Mouse (Mus musculus) kidney, adult 2 months (tissue): ENCODE results near the gene Ntn4. TPM values are rescaled to one million over a fixed set of nuclear protein-coding genes. Genes with fewer than 3 reads are reported as not detected.

Experiments
- DNase-seq: peaks from one replicate; pipeline ENCODE4 v3.0.0; 2021
- H3K27ac ChIP-seq: fragments of 200-500 bp; 2 replicates; pipeline ENCODE4 v1.5.1; 2012; ENCODE audit warnings: low read depth, low read length, control low read depth, inconsistent platforms; ENCODE audit not compliant: insufficient read depth
- H3K27me3 ChIP-seq: fragments of 200-500 bp; replicated peaks from 2 replicates; pipeline ENCODE4 v1.6.1; 2012; ENCODE audit warnings: mild to moderate bottlenecking, moderate library complexity, low read length, inconsistent platforms; ENCODE audit not compliant: control insufficient read depth, insufficient read depth
- H3K36me3 ChIP-seq: fragments of 200-500 bp; 2 replicates; pipeline ENCODE4 v1.6.1; 2012; ENCODE audit warnings: mild to moderate bottlenecking, moderate library complexity, low read length, inconsistent platforms; ENCODE audit not compliant: control insufficient read depth, insufficient read depth
- H3K4me1 ChIP-seq: fragments of 200-500 bp; 2 replicates; pipeline ENCODE4 v1.6.1; 2011; ENCODE audit warnings: low read length; ENCODE audit not compliant: control insufficient read depth, insufficient read depth
- H3K4me3 ChIP-seq: fragments of 200-500 bp; 2 replicates; pipeline ENCODE4 v1.5.1; 2011; ENCODE audit warnings: mild to moderate bottlenecking, low read depth, low read length, control low read depth; ENCODE audit not compliant: insufficient read depth
- CTCF ChIP-seq: fragments of 200-500 bp; conservative IDR thresholded peaks from 2 replicates; pipeline ENCODE4 v1.5.1; 2011; ENCODE audit warnings: low read depth, mild to moderate bottlenecking, control low read depth, low read length, moderate library complexity, mixed read lengths; ENCODE audit not compliant: insufficient read depth, insufficient read length
- POLR2A ChIP-seq: fragments of 200-500 bp; IDR thresholded peaks from one replicate; pipeline ENCODE4 v1.6.1; 2011; ENCODE audit warnings: low read depth, low read length, control low read depth
- WGBS: fragments of 180-500 bp; shearing (Covaris S2); methylation state at CpG from one replicate; pipeline ENCODE4 v1.1.7; 2018; 5-methylcytosine and 5-hydroxymethylcytosine counted together
- polyA plus RNA-seq: library from polyadenylated mRNA; depleted of rRNA; stranded (reverse); fragments of >200 nt; gene quantifications from 2 replicates; pipeline ENCODE4 v1.2.3, GENCODE M21; 2012

The Ntn4 gene
- polyA plus RNA-seq, 1 experiment, result 35.1 TPM

GRCm38 (mm10) chr10:93686579-93686978 is 46.1 kb downstream of the Ntn4 start:
- over 99% methylated on average over 6 of the region's 6 CpGs for WGBS
- H3K4me1 ChIP-seq, result no peaks in the 10 kb centered on the region; the same call in 1 of the 2 replicates
- no peak overlapping the region for H3K27ac ChIP-seq
- H3K27me3 ChIP-seq, result no peaks in the 10 kb centered on the region
- TF ChIP-seq CTCF (no peak), POLR2A (no peak)
- no peaks in the 10 kb centered on the region; the same call in 1 of the 2 replicates for H3K36me3 ChIP-seq
- no peak overlapping the region for H3K4me3 ChIP-seq
- DNase-seq, result no peak

- TF ChIP-seq POLR2A, result no peak
- TF ChIP-seq CTCF, result no peak
- 80% methylated on average over 3 of the region's 3 CpGs for WGBS
Observed at GRCm38 (mm10) chr10:93687781-93688180, 47.3 kb downstream of the Ntn4 start.

GRCm38 (mm10) chr10:93688306-93689171 is 48.1 kb downstream of the Ntn4 start:
- H3K4me1 ChIP-seq, result no peaks in the 10 kb centered on the region; the same call in 1 of the 2 replicates
- TF ChIP-seq POLR2A (no peak), CTCF (no peak)
- H3K4me3 ChIP-seq, result no peak overlapping the region
- peak; percentile 41 for DNase-seq
- peak overlapping the region; percentile 4; the same call in 1 of the 2 replicates for H3K27ac ChIP-seq
- H3K36me3 ChIP-seq, result no peaks in the 10 kb centered on the region
- H3K27me3 ChIP-seq, result no peaks in the 10 kb centered on the region; the same call in 1 of the 2 replicates
- 66% methylated on average over 26 of the region's 26 CpGs for WGBS

More at GRCm38 (mm10) chr10:93687781-93688180, 47.3 kb downstream of the Ntn4 start:
- no peak for DNase-seq
- no peak overlapping the region for H3K27ac ChIP-seq
- no peak overlapping the region for H3K4me3 ChIP-seq
- H3K36me3 ChIP-seq, result no peaks in the 10 kb centered on the region
- no peaks in the 10 kb centered on the region for H3K27me3 ChIP-seq
- H3K4me1 ChIP-seq, result no peaks in the 10 kb centered on the region; the same call in 1 of the 2 replicates

- Histone ChIP-seq H3K27ac (no peak overlapping the region), H3K27me3 (no peaks in the 10 kb centered on the region; the same call in 1 of the 2 replicates), H3K36me3 (no peaks in the 10 kb centered on the region), H3K4me3 (no peak overlapping the region), H3K4me1 (no peaks in the 10 kb centered on the region; the same call in 1 of the 2 replicates)
- no peak for TF ChIP-seq POLR2A
- TF ChIP-seq CTCF, result no peak
- 84% methylated on average over 11 of the region's 11 CpGs for WGBS
- no peak for DNase-seq
Observed at GRCm38 (mm10) chr10:93691344-93691743, 50.9 kb downstream of the Ntn4 start.

DNA sequence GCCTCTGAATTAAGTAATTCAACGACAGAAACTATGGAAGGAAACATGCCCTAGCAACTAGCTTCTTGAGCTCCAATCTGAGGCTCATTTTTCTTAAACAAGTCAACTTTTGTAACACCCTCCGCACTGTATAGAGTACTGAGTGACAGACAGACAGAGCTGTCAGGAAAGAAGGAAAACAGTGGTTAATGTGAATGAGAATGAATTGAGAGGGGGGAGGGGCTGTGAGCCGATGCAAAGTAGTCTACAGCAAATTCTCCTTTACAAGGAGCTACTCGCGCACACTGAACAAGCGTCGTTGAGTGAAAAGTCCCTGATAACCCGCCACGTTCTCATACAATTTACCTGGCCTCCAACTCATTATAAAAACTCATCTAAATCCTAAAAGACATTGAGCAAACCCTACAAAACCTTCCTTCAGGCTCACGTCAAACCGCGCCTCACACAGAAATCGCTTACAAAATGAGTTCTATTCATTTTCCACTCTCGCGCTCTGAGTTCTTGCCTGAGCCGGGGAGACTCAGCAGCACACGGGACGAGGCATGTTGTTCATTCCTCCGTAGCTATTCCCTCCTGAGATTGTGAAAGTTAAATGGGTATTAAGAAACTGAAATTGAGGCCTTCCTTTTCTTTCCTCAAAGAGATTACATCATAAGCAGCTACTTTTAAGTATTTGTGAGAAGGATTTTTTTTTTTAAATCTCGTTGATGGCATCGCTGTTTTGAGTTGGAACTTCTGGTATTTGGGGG is 54.7 kb downstream of the Ntn4 start:
- WGBS, result 86% methylated on average over 21 of the region's 21 CpGs
- H3K4me1 ChIP-seq, result peaks cover 2% of the 10 kb centered on the region; the same call in 1 of the 2 replicates
- no peak for DNase-seq
- no peak overlapping the region for H3K4me3 ChIP-seq
- TF ChIP-seq POLR2A (no peak), CTCF (no peak)
- no peaks in the 10 kb centered on the region; the same call in 1 of the 2 replicates for H3K27me3 ChIP-seq
- no peaks in the 10 kb centered on the region for H3K36me3 ChIP-seq
- H3K27ac ChIP-seq, result no peak overlapping the region

DNA sequence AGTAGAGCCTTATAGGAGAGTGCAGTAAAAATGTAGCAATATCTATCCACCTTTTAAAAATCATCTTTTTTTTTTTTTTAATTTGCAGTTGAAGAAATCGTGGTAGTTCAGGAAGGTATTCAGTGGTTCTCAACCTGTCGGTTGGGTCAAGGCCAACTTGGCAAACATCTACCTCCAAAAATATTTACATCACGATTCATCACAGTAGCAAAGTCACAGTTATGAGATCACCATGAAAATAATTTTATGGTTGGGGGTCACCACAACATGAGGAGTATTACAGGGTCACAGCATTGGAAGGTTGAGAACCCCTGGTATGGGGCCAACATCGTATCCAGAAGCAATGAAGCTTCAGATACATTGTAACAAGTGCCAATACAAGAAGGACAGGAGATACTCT is 55.5 kb downstream of the Ntn4 start:
- TF ChIP-seq CTCF (no peak), POLR2A (no peak)
- H3K4me1 ChIP-seq, result peaks cover 2% of the 10 kb centered on the region; the same call in 1 of the 2 replicates
- no peak for DNase-seq
- no peaks in the 10 kb centered on the region for H3K36me3 ChIP-seq
- H3K27ac ChIP-seq, result no peak overlapping the region
- H3K4me3 ChIP-seq, result no peak overlapping the region
- 75% methylated on average over 4 of the region's 4 CpGs for WGBS
- H3K27me3 ChIP-seq, result no peaks in the 10 kb centered on the region; the same call in 1 of the 2 replicates
